Mouse (Mus musculus) embryonic facial prominence, embryonic 14.5 days (tissue): ENCODE measurements around the gene Slc10a1. TPM values are rescaled to one million over a fixed set of nuclear protein-coding genes. Genes with fewer than 3 reads are reported as not detected.

Experiments used
- ATAC-seq: fragments of 200-750 bp; cut with Nextera tagmentation; 2 replicates; pipeline ENCODE4 v1.8.0; 2017; ENCODE audit warnings: low read depth, moderate number of reproducible peaks, moderate TSS enrichment
- DNase-seq: peaks from one replicate; pipeline ENCODE4 v3.0.0-alpha.2; 2015; ENCODE audit warnings: low spot score
- H3K27ac ChIP-seq: fragments of 300-500 bp; sonication (generic); replicated peaks from 2 replicates; pipeline ENCODE4 v1.5.1; 2014; ENCODE audit warnings: low read depth, mild to moderate bottlenecking, low read length, moderate library complexity
- H3K27me3 ChIP-seq: fragments of 300-500 bp; sonication (generic); replicated peaks from 2 replicates; pipeline ENCODE4 v1.6.1; 2014; ENCODE audit warnings: low read length; ENCODE audit not compliant: control insufficient read depth, insufficient read depth
- H3K36me3 ChIP-seq: fragments of 300-500 bp; sonication (generic); 2 replicates; pipeline ENCODE4 v1.6.1; 2014; ENCODE audit warnings: low read length, mixed read lengths; ENCODE audit not compliant: control insufficient read depth, insufficient read depth
- H3K4me1 ChIP-seq: fragments of 300-500 bp; sonication (generic); 2 replicates; pipeline ENCODE4 v1.6.1; 2014; ENCODE audit warnings: antibody characterized with exemption, low read length; ENCODE audit not compliant: control insufficient read depth, insufficient read depth
- H3K4me2 ChIP-seq: fragments of 300-500 bp; sonication (generic); 2 replicates; pipeline ENCODE4 v1.6.1; 2014; ENCODE audit warnings: low read depth, mild to moderate bottlenecking, low read length, moderate library complexity, mixed read lengths
- H3K4me3 ChIP-seq: fragments of 300-500 bp; sonication (generic); 2 replicates; pipeline ENCODE4 v1.5.1; 2014; ENCODE audit warnings: low read depth, mild to moderate bottlenecking, low read length
- H3K9ac ChIP-seq: fragments of 300-500 bp; sonication (generic); 2 replicates; pipeline ENCODE4 v1.6.1; 2014; ENCODE audit warnings: low read depth, mild to moderate bottlenecking, low read length, moderate library complexity, mixed read lengths
- H3K9me3 ChIP-seq: fragments of 300-500 bp; sonication (generic); 2 replicates; pipeline ENCODE4 v1.6.1; 2016; ENCODE audit warnings: low read length; ENCODE audit not compliant: control insufficient read depth
- WGBS: fragments of 180-500 bp; shearing (Covaris S2); extraction: QIAGEN DNeasy Blood & Tissue Kit; methylation state at CpG from one replicate; pipeline ENCODE4 v1.1.7; 2014; 5-methylcytosine and 5-hydroxymethylcytosine counted together
- polyA plus RNA-seq: library from polyadenylated mRNA; unstranded; fragments of >200 nt; fragmentation: Nextera tagmentation; extraction: Ambion mirVana; gene quantifications from 2 replicates; pipeline ENCODE4 v1.2.1, GENCODE M21; 2014

The Slc10a1 gene
- polyA plus RNA-seq, 1 experiment from 2014 or later = 0.45 TPM

- no peaks in the 10 kb centered on the region for H3K36me3 ChIP-seq
- no peaks in the 10 kb centered on the region for H3K27me3 ChIP-seq
- no peak for DNase-seq
- no peak overlapping the region for H3K4me2 ChIP-seq
- no peak overlapping the region for H3K9ac ChIP-seq
- no peaks in the 10 kb centered on the region for H3K4me1 ChIP-seq
- no peak for ATAC-seq
- H3K4me3 ChIP-seq = no peak overlapping the region
- 73% methylated on average over 7 of the region's 7 CpGs for WGBS
- no peak overlapping the region for H3K27ac ChIP-seq
- H3K9me3 ChIP-seq = no peaks in the 10 kb centered on the region
Measured at GRCm38 (mm10) chr12:80930141-80930540, 38.4 kb downstream of the Slc10a1 start.

GRCm38 (mm10) chr12:80928881-80929280, 39.6 kb downstream of the Slc10a1 start:
- H3K9ac ChIP-seq = no peak overlapping the region
- H3K27me3 ChIP-seq = no peaks in the 10 kb centered on the region
- no peaks in the 10 kb centered on the region for H3K36me3 ChIP-seq
- H3K27ac ChIP-seq = no peak overlapping the region
- no peak for ATAC-seq
- H3K9me3 ChIP-seq = no peaks in the 10 kb centered on the region
- H3K4me1 ChIP-seq = 0 out of 2 replicates have a peak, but pooled peaks cover 2% of the 10 kb centered on the region
- 87% methylated on average over 3 of the region's 3 CpGs for WGBS
- H3K4me3 ChIP-seq = no peak overlapping the region
- DNase-seq = no peak
- no peak overlapping the region for H3K4me2 ChIP-seq

GRCm38 (mm10) chr12:80927518-80927917, 41.0 kb downstream of the Slc10a1 start:
- no peaks in the 10 kb centered on the region for H3K36me3 ChIP-seq
- no peak for ATAC-seq
- no peaks in the 10 kb centered on the region for H3K27me3 ChIP-seq
- no peak overlapping the region for H3K9ac ChIP-seq
- no peak for DNase-seq
- 59% methylated on average over 1 of the region's 1 CpGs for WGBS
- H3K9me3 ChIP-seq = no peaks in the 10 kb centered on the region
- H3K4me1 ChIP-seq = 0 out of 2 replicates have a peak, but pooled peaks cover 2% of the 10 kb centered on the region
- no peak overlapping the region for H3K4me2 ChIP-seq
- H3K27ac ChIP-seq = no peak overlapping the region
- H3K4me3 ChIP-seq = no peak overlapping the region

- H3K4me2 ChIP-seq = no peak overlapping the region
- ATAC-seq (no peak), DNase-seq (no peak)
- H3K27me3 ChIP-seq = no peaks in the 10 kb centered on the region
- H3K36me3 ChIP-seq = no peaks in the 10 kb centered on the region
- no peaks in the 10 kb centered on the region for H3K9me3 ChIP-seq
- no peak overlapping the region for H3K9ac ChIP-seq
- WGBS = 88% methylated on average over 4 of the region's 4 CpGs
- H3K4me1 ChIP-seq = 0 out of 2 replicates have a peak, but pooled peaks cover 2% of the 10 kb centered on the region
- H3K4me3 ChIP-seq = no peak overlapping the region
- no peak overlapping the region for H3K27ac ChIP-seq
Measured at GRCm38 (mm10) chr12:80926550-80926949, 42.0 kb downstream of the Slc10a1 start.

GRCm38 (mm10) chr12:80925919-80926318, 42.6 kb downstream of the Slc10a1 start:
- 48% methylated on average over 7 of the region's 7 CpGs for WGBS

GRCm38 (mm10) chr12:80924205-80924604, 44.3 kb downstream of the Slc10a1 start:
- peak; percentile 90 for DNase-seq
- Histone ChIP-seq H3K4me2 (no peak overlapping the region), H3K27ac (peak overlapping the region; percentile 55; the same call in 1 of the 2 replicates)

More at GRCm38 (mm10) chr12:80925919-80926318, 42.6 kb downstream of the Slc10a1 start:
- Histone ChIP-seq H3K27ac (no peak overlapping the region), H3K9me3 (no peaks in the 10 kb centered on the region), H3K4me2 (no peak overlapping the region), H3K4me3 (no peak overlapping the region), H3K4me1 (0 out of 2 replicates have a peak, but pooled peaks cover 2% of the 10 kb centered on the region), H3K36me3 (no peaks in the 10 kb centered on the region), H3K9ac (no peak overlapping the region), H3K27me3 (no peaks in the 10 kb centered on the region)
- DNase-seq = no peak
- no peak for ATAC-seq

GRCm38 (mm10) chr12:80923602-80924001, 44.9 kb downstream of the Slc10a1 start:
- Histone ChIP-seq H3K4me1 (0 out of 2 replicates have a peak, but pooled peaks cover 2% of the 10 kb centered on the region), H3K36me3 (no peaks in the 10 kb centered on the region), H3K9me3 (no peaks in the 10 kb centered on the region), H3K4me2 (no peak overlapping the region), H3K27ac (peak overlapping the region; percentile 55), H3K9ac (no peak overlapping the region), H3K27me3 (no peaks in the 10 kb centered on the region), H3K4me3 (no peak overlapping the region)
- 57% methylated on average over 5 of the region's 5 CpGs for WGBS
- ATAC-seq (peak; percentile 58), DNase-seq (peak; percentile 62)

More at GRCm38 (mm10) chr12:80924205-80924604, 44.3 kb downstream of the Slc10a1 start:
- no peaks in the 10 kb centered on the region for H3K36me3 ChIP-seq
- no peaks in the 10 kb centered on the region for H3K27me3 ChIP-seq
- peak; percentile 78 for ATAC-seq
- no peak overlapping the region for H3K4me3 ChIP-seq
- H3K9ac ChIP-seq = no peak overlapping the region
- WGBS = 43% methylated on average over 3 of the region's 3 CpGs
- H3K4me1 ChIP-seq = 0 out of 2 replicates have a peak, but pooled peaks cover 2% of the 10 kb centered on the region
- no peaks in the 10 kb centered on the region for H3K9me3 ChIP-seq

GRCm38 (mm10) chr12:80922869-80923268, 45.6 kb downstream of the Slc10a1 start:
- Histone ChIP-seq H3K9me3 (no peaks in the 10 kb centered on the region), H3K4me2 (peak overlapping the region; percentile 32), H3K27me3 (no peaks in the 10 kb centered on the region), H3K9ac (0 out of 2 replicates have a peak overlapping the region, but pooled peaks have one; percentile 34), H3K4me1 (0 out of 2 replicates have a peak, but pooled peaks cover 2% of the 10 kb centered on the region), H3K36me3 (no peaks in the 10 kb centered on the region), H3K4me3 (no peak overlapping the region), H3K27ac (0 out of 2 replicates have a peak overlapping the region, but pooled peaks have one; percentile 8)
- 4% methylated on average over 7 of the region's 7 CpGs for WGBS
- DNase-seq (peak; percentile 51), ATAC-seq (peak; percentile 70)

- H3K9ac ChIP-seq = no peak overlapping the region
- H3K4me2 ChIP-seq = no peak overlapping the region
- H3K4me3 ChIP-seq = no peak overlapping the region
- H3K9me3 ChIP-seq = no peaks in the 10 kb centered on the region
- H3K36me3 ChIP-seq = no peaks in the 10 kb centered on the region
- 0 out of 2 replicates have a peak, but pooled peaks cover 2% of the 10 kb centered on the region for H3K4me1 ChIP-seq
- H3K27me3 ChIP-seq = no peaks in the 10 kb centered on the region
- DNase-seq = no peak
- ATAC-seq = no peak
- 91% methylated on average over 5 of the region's 5 CpGs for WGBS
- H3K27ac ChIP-seq = no peak overlapping the region
Measured at GRCm38 (mm10) chr12:80921301-80921700, 47.2 kb downstream of the Slc10a1 start.
